Mouse (Mus musculus) olfactory bulb, adult 2 months (tissue): ENCODE data around the gene Hoxc6. TPM values are rescaled to one million over a fixed set of nuclear protein-coding genes. Genes with fewer than 3 reads are reported as not detected.

ENCODE experiments used
- H3K27ac ChIP-seq: fragments of 200-500 bp; 2 replicates; pipeline ENCODE4 v1.5.1; 2012; ENCODE audit warnings: low read depth, low read length; ENCODE audit not compliant: insufficient read depth
- H3K4me1 ChIP-seq: fragments of 200-500 bp; 2 replicates; pipeline ENCODE4 v1.6.1; 2012; ENCODE audit warnings: low read length; ENCODE audit not compliant: control insufficient read depth, insufficient read depth
- H3K4me3 ChIP-seq: fragments of 200-500 bp; 2 replicates; pipeline ENCODE4 v1.5.1; 2012; ENCODE audit warnings: mild to moderate bottlenecking, low read depth, low read length, moderate library complexity; ENCODE audit not compliant: insufficient read depth
- CTCF ChIP-seq: fragments of 200-500 bp; IDR thresholded peaks from 2 replicates; pipeline ENCODE4 v1.5.1; 2012; ENCODE audit warnings: low read depth, mild to moderate bottlenecking, low read length, moderate library complexity; ENCODE audit not compliant: insufficient read depth
- POLR2A ChIP-seq: fragments of 200-500 bp; IDR thresholded peaks from 2 replicates; pipeline ENCODE4 v1.6.1; 2012; ENCODE audit warnings: mild to moderate bottlenecking, low read depth, low read length, moderate library complexity; ENCODE audit not compliant: insufficient read depth
- WGBS: fragments of 180-500 bp; shearing (Covaris S2); methylation state at CpG from one replicate; pipeline ENCODE4 v1.1.7; 2018; 5-methylcytosine and 5-hydroxymethylcytosine counted together
- polyA plus RNA-seq: library from polyadenylated mRNA; stranded (reverse); fragments of >200 nt; gene quantifications from 2 replicates; pipeline ENCODE4 v1.2.4, GENCODE M21; 2012; ENCODE audit warnings: low replicate concordance; ENCODE audit not compliant: missing spikeins, insufficient read depth, insufficient read length

Hoxc6 gene
- polyA plus RNA-seq, 1 experiment: not detected

- no peak overlapping the region for H3K4me3 ChIP-seq
- TF ChIP-seq CTCF (no peak), POLR2A (no peak)
- peaks cover 5% of the 10 kb centered on the region; the same call in 1 of the 2 replicates for H3K4me1 ChIP-seq
- whole genome bisulfite sequencing: 14% methylated on average over 19 of the region's 19 CpGs
- H3K27ac ChIP-seq: no peak overlapping the region
These were observed 17.5 kb downstream of the Hoxc6 start for GRCm38 (mm10) chr15:103015406-103016166.

GRCm38 (mm10) chr15:103018636-103019035, 20.6 kb downstream of the Hoxc6 start, which contains the start of gene Hoxc4:
Hoxc4 (plus strand) TSS chr15:103018934.
- Histone ChIP-seq H3K4me1 (peaks cover 5% of the 10 kb centered on the region; the same call in 1 of the 2 replicates), H3K27ac (no peak within 1 kb of the TSS), H3K4me3 (no peak within 1 kb of the TSS)
- no peak for TF ChIP-seq POLR2A
- no peak for TF ChIP-seq CTCF
- WGBS: 31% methylated on average over 9 of the region's 9 CpGs

GRCm38 (mm10) chr15:103020899-103021418, 22.9 kb downstream of the Hoxc6 start:
- WGBS: 3% methylated on average over 8 of the region's 8 CpGs
- H3K4me3 ChIP-seq: no peak overlapping the region
- no peaks in the 10 kb centered on the region for H3K4me1 ChIP-seq
- TF ChIP-seq CTCF (no peak), POLR2A (no peak)
- no peak overlapping the region for H3K27ac ChIP-seq

- TF ChIP-seq CTCF (no peak), POLR2A (no peak)
- 8% methylated on average over 8 of the region's 8 CpGs for WGBS
These were observed 23.5 kb downstream of the Hoxc6 start for GRCm38 (mm10) chr15:103021544-103021943.

GRCm38 (mm10) chr15:103024131-103024530, 26.1 kb downstream of the Hoxc6 start:
- no peaks in the 10 kb centered on the region for H3K4me1 ChIP-seq
- H3K4me3 ChIP-seq: no peak overlapping the region
- 2% methylated on average over 2 of the region's 2 CpGs for WGBS
- TF ChIP-seq POLR2A (no peak), CTCF (no peak)
- H3K27ac ChIP-seq: no peak overlapping the region

More at GRCm38 (mm10) chr15:103021544-103021943, 23.5 kb downstream of the Hoxc6 start:
- no peaks in the 10 kb centered on the region for H3K4me1 ChIP-seq
- H3K27ac ChIP-seq: no peak overlapping the region
- H3K4me3 ChIP-seq: no peak overlapping the region

- no peak overlapping the region for H3K4me3 ChIP-seq
- no peak for TF ChIP-seq CTCF
- TF ChIP-seq POLR2A: no peak
- H3K4me1 ChIP-seq: no peaks in the 10 kb centered on the region
- 2% methylated on average over 43 of the region's 43 CpGs for WGBS
- H3K27ac ChIP-seq: no peak overlapping the region
These were observed 29.5 kb downstream of the Hoxc6 start for GRCm38 (mm10) chr15:103027266-103028235.

GRCm38 (mm10) chr15:103028916-103029512, 31.0 kb downstream of the Hoxc6 start:
- Histone ChIP-seq H3K4me1 (no peaks in the 10 kb centered on the region), H3K27ac (no peak overlapping the region), H3K4me3 (no peak overlapping the region)
- TF ChIP-seq CTCF (no peak), POLR2A (no peak)
- WGBS: 10% methylated on average over 9 of the region's 9 CpGs

- TF ChIP-seq POLR2A: no peak
- TF ChIP-seq CTCF: no peak
- WGBS: 2% methylated on average over 8 of the region's 8 CpGs
- no peak overlapping the region for H3K27ac ChIP-seq
- H3K4me1 ChIP-seq: no peaks in the 10 kb centered on the region
- H3K4me3 ChIP-seq: no peak overlapping the region
These were observed 32.1 kb downstream of the Hoxc6 start for GRCm38 (mm10) chr15:103030142-103030541.
